Mouse (Mus musculus) heart, embryonic 12.5 days (tissue): Measurements from ENCODE around the gene Eva1a. TPM values are rescaled to one million over a fixed set of nuclear protein-coding genes. Genes with fewer than 3 reads are reported as not detected.

Experiments
- ATAC-seq: fragments of 200-750 bp; cut with Nextera tagmentation; 2 replicates; pipeline ENCODE4 v1.8.0; 2017; ENCODE audit warnings: moderate TSS enrichment, moderate library complexity; ENCODE audit not compliant: insufficient number of reproducible peaks, low FRiP score
- H3K27ac ChIP-seq: fragments of 300-500 bp; sonication (generic); 2 replicates; pipeline ENCODE4 v1.5.1; 2016; ENCODE audit warnings: mild to moderate bottlenecking, moderate library complexity; ENCODE audit not compliant: poor library complexity, severe bottlenecking
- H3K27me3 ChIP-seq: fragments of 300-500 bp; sonication (generic); replicated peaks from 2 replicates; pipeline ENCODE4 v1.6.1; 2016; ENCODE audit warnings: mild to moderate bottlenecking, moderate library complexity
- H3K36me3 ChIP-seq: fragments of 300-500 bp; sonication (generic); 2 replicates; pipeline ENCODE4 v1.6.1; 2016; ENCODE audit warnings: mild to moderate bottlenecking, moderate library complexity
- H3K4me1 ChIP-seq: fragments of 300-500 bp; sonication (generic); replicated peaks from 2 replicates; pipeline ENCODE4 v1.6.1; 2016; ENCODE audit warnings: mild to moderate bottlenecking
- H3K4me2 ChIP-seq: fragments of 300-500 bp; sonication (generic); 2 replicates; pipeline ENCODE4 v1.6.1; 2016; ENCODE audit warnings: mild to moderate bottlenecking, moderate library complexity
- H3K4me3 ChIP-seq: fragments of 300-500 bp; sonication (generic); 2 replicates; pipeline ENCODE4 v1.5.1; 2016; ENCODE audit warnings: mild to moderate bottlenecking
- H3K9ac ChIP-seq: fragments of 300-500 bp; sonication (generic); 2 replicates; pipeline ENCODE4 v1.6.1; 2016; ENCODE audit warnings: mild to moderate bottlenecking, moderate library complexity
- H3K9me3 ChIP-seq: fragments of 300-500 bp; sonication (generic); replicated peaks from 2 replicates; pipeline ENCODE4 v1.6.1; 2016; ENCODE audit warnings: mild to moderate bottlenecking, moderate library complexity
- WGBS: fragments of 180-500 bp; shearing (Covaris S2); methylation state at CpG from one replicate; pipeline ENCODE4 v1.1.7; 2016; 5-methylcytosine and 5-hydroxymethylcytosine counted together
- polyA plus RNA-seq: library from polyadenylated mRNA; unstranded; fragments of >200 nt; fragmentation: Nextera tagmentation; extraction: Ambion mirVana; gene quantifications from 2 replicates; pipeline ENCODE4 v1.2.1, GENCODE M21; 2016

Eva1a gene
- polyA plus RNA-seq, 1 experiment from 2014 or later = 4.2 TPM

GRCm38 (mm10) chr6:82097705-82098104 lies 56.9 kb downstream of the Eva1a start:
- no peaks in the 10 kb centered on the region for H3K4me1 ChIP-seq
- H3K27me3 ChIP-seq = peaks cover 9% of the 10 kb centered on the region
- H3K9ac ChIP-seq = no peak overlapping the region
- H3K9me3 ChIP-seq = no peaks in the 10 kb centered on the region; the same call in 1 of the 2 replicates
- ATAC-seq = no peak
- no peak overlapping the region for H3K27ac ChIP-seq
- no peaks in the 10 kb centered on the region for H3K36me3 ChIP-seq
- H3K4me2 ChIP-seq = no peak overlapping the region
- no peak overlapping the region for H3K4me3 ChIP-seq
- 94% methylated on average over 1 of the region's 1 CpGs for WGBS

- ATAC-seq = no peak
- Histone ChIP-seq H3K27ac (no peak overlapping the region), H3K9me3 (no peaks in the 10 kb centered on the region; the same call in 1 of the 2 replicates), H3K9ac (no peak overlapping the region), H3K4me2 (no peak overlapping the region), H3K4me1 (no peaks in the 10 kb centered on the region), H3K27me3 (peaks cover 6% of the 10 kb centered on the region), H3K4me3 (no peak overlapping the region), H3K36me3 (no peaks in the 10 kb centered on the region)
- WGBS = 81% methylated on average over 1 of the region's 1 CpGs
These were observed 57.6 kb downstream of the Eva1a start for GRCm38 (mm10) chr6:82098456-82098855.

GRCm38 (mm10) chr6:82110473-82110872 lies 69.6 kb downstream of the Eva1a start:
- H3K4me3 ChIP-seq = no peak overlapping the region
- no peak for ATAC-seq

GRCm38 (mm10) chr6:82111111-82111510 lies 70.3 kb downstream of the Eva1a start:
- no peak overlapping the region for H3K27ac ChIP-seq

More at GRCm38 (mm10) chr6:82110473-82110872, 69.6 kb downstream of the Eva1a start:
- peaks cover 6% of the 10 kb centered on the region; the same call in 1 of the 2 replicates for H3K4me1 ChIP-seq
- H3K36me3 ChIP-seq = no peaks in the 10 kb centered on the region
- WGBS = 60% methylated on average over 7 of the region's 7 CpGs
- no peak overlapping the region for H3K27ac ChIP-seq
- peaks cover 17% of the 10 kb centered on the region; the same call in 1 of the 2 replicates for H3K27me3 ChIP-seq
- H3K9ac ChIP-seq = no peak overlapping the region
- no peaks in the 10 kb centered on the region for H3K9me3 ChIP-seq
- no peak overlapping the region for H3K4me2 ChIP-seq

GRCm38 (mm10) chr6:82111540-82111939 lies 70.7 kb downstream of the Eva1a start:
- peaks cover 16% of the 10 kb centered on the region for H3K4me1 ChIP-seq
- no peak for ATAC-seq
- no peak overlapping the region for H3K4me2 ChIP-seq
- no peaks in the 10 kb centered on the region for H3K9me3 ChIP-seq
- no peak overlapping the region for H3K27ac ChIP-seq
- H3K4me3 ChIP-seq = no peak overlapping the region
- H3K9ac ChIP-seq = no peak overlapping the region
- H3K27me3 ChIP-seq = peaks cover 17% of the 10 kb centered on the region; the same call in 1 of the 2 replicates
- WGBS = 68% methylated on average over 3 of the region's 3 CpGs
- H3K36me3 ChIP-seq = no peaks in the 10 kb centered on the region

More at GRCm38 (mm10) chr6:82111111-82111510, 70.3 kb downstream of the Eva1a start:
- Histone ChIP-seq H3K4me3 (no peak overlapping the region), H3K9ac (no peak overlapping the region), H3K36me3 (no peaks in the 10 kb centered on the region), H3K4me1 (peaks cover 12% of the 10 kb centered on the region), H3K27me3 (peaks cover 17% of the 10 kb centered on the region; the same call in 1 of the 2 replicates), H3K4me2 (no peak overlapping the region), H3K9me3 (no peaks in the 10 kb centered on the region)
- no peak for ATAC-seq
- 87% methylated on average over 1 of the region's 1 CpGs for WGBS

GRCm38 (mm10) chr6:82112127-82113090 lies 71.6 kb downstream of the Eva1a start:
- no peak overlapping the region for H3K4me2 ChIP-seq
- 75% methylated on average over 14 of the region's 14 CpGs for WGBS
- ATAC-seq = no peak
- peaks cover 17% of the 10 kb centered on the region; the same call in 1 of the 2 replicates for H3K27me3 ChIP-seq
- no peaks in the 10 kb centered on the region for H3K9me3 ChIP-seq
- no peaks in the 10 kb centered on the region for H3K36me3 ChIP-seq
- H3K4me3 ChIP-seq = no peak overlapping the region
- no peak overlapping the region for H3K9ac ChIP-seq
- H3K27ac ChIP-seq = no peak overlapping the region
- H3K4me1 ChIP-seq = peaks cover 18% of the 10 kb centered on the region

GRCm38 (mm10) chr6:82115335-82115965 lies 74.6 kb downstream of the Eva1a start:
- Histone ChIP-seq H3K9ac (no peak overlapping the region), H3K9me3 (no peaks in the 10 kb centered on the region)
- ATAC-seq = no peak

GRCm38 (mm10) chr6:82116176-82116575 lies 75.3 kb downstream of the Eva1a start:
- Histone ChIP-seq H3K9ac (no peak overlapping the region), H3K4me3 (no peak overlapping the region), H3K36me3 (no peaks in the 10 kb centered on the region), H3K27ac (no peak overlapping the region), H3K27me3 (peaks cover 17% of the 10 kb centered on the region), H3K9me3 (no peaks in the 10 kb centered on the region), H3K4me1 (peaks cover 22% of the 10 kb centered on the region), H3K4me2 (no peak overlapping the region)
- ATAC-seq = 0 out of 2 replicates have a peak, but pooled peaks have one; percentile 19
- 5% methylated on average over 3 of the region's 3 CpGs for WGBS

More at GRCm38 (mm10) chr6:82115335-82115965, 74.6 kb downstream of the Eva1a start:
- WGBS = 46% methylated on average over 3 of the region's 3 CpGs
- Histone ChIP-seq H3K4me1 (peaks cover 22% of the 10 kb centered on the region), H3K27ac (no peak overlapping the region), H3K27me3 (peaks cover 14% of the 10 kb centered on the region), H3K36me3 (no peaks in the 10 kb centered on the region), H3K4me3 (no peak overlapping the region), H3K4me2 (no peak overlapping the region)

- no peak overlapping the region for H3K27ac ChIP-seq
- H3K4me1 ChIP-seq = peaks cover 16% of the 10 kb centered on the region
- H3K36me3 ChIP-seq = no peaks in the 10 kb centered on the region
- no peak overlapping the region for H3K4me2 ChIP-seq
- no peaks in the 10 kb centered on the region for H3K9me3 ChIP-seq
- 82% methylated on average over 5 of the region's 5 CpGs for WGBS
- H3K27me3 ChIP-seq = peaks cover 16% of the 10 kb centered on the region
- ATAC-seq = no peak
- no peak overlapping the region for H3K4me3 ChIP-seq
- H3K9ac ChIP-seq = no peak overlapping the region
These were observed 77.0 kb downstream of the Eva1a start for GRCm38 (mm10) chr6:82117871-82118270.

- H3K27me3 ChIP-seq = peaks cover 3% of the 10 kb centered on the region; the same call in 1 of the 2 replicates
- peaks cover 16% of the 10 kb centered on the region for H3K4me1 ChIP-seq
- H3K4me2 ChIP-seq = peak overlapping the region; percentile 48
- H3K4me3 ChIP-seq = 0 out of 2 replicates have a peak overlapping the region, but pooled peaks have one; percentile 20
- H3K9ac ChIP-seq = no peak overlapping the region
- H3K9me3 ChIP-seq = no peaks in the 10 kb centered on the region
- no peak overlapping the region for H3K27ac ChIP-seq
- no peaks in the 10 kb centered on the region for H3K36me3 ChIP-seq
- WGBS = 27% methylated on average over 16 of the region's 16 CpGs
- ATAC-seq = no peak
These were observed 78.7 kb downstream of the Eva1a start for GRCm38 (mm10) chr6:82119322-82120162.
